Comparison of ENCODE assay signal across 15 mouse cellular contexts in genomic region chr15:101366482-101366881, GRCm38 (mm10). TPM values are rescaled to one million over a fixed set of nuclear protein-coding genes. Genes with fewer than 3 reads are reported as not detected.
"Had no signal": no experiment of that assay in that cellular context is flagged by ENCODE, and none has a peak within 500 bp of the region (broad histone marks: within the 10 kb centered on the region; RNA-seq: fewer than 3 reads in every experiment).

No protein-coding gene starts in this region.

- H3K4me3 ChIP-seq: limb, embryonic 13.5 days; midbrain, embryonic 12.5 days; neural tube, embryonic 13.5 days had no signal

- H3K27ac ChIP-seq: limb, embryonic 13.5 days; liver, embryonic 14.5 days; midbrain, embryonic 12.5 days; neural tube, embryonic 13.5 days had no signal

- H3K9ac ChIP-seq: limb, embryonic 13.5 days; liver, embryonic 14.5 days; midbrain, embryonic 12.5 days; neural tube, embryonic 13.5 days had no signal

- ATAC-seq: midbrain, embryonic 16.5 days had no signal

- H3K9me3 ChIP-seq: limb, embryonic 13.5 days; midbrain, embryonic 12.5 days; neural tube, embryonic 13.5 days had no signal

- H3K4me2 ChIP-seq: limb, embryonic 13.5 days; midbrain, embryonic 12.5 days; neural tube, embryonic 13.5 days had no signal

- H3K36me3 ChIP-seq: limb, embryonic 13.5 days; midbrain, embryonic 12.5 days; neural tube, embryonic 13.5 days had no signal

- DNase-seq: kidney, postnatal 14 days; left cerebral cortex, postnatal 4 days; lung, adult 18-20 months; right cerebral cortex, postnatal 14 days; thymus, adult 2 months; thymus, postnatal 25 days had no signal

RNA-seq across cellular contexts. Expression of gene Krt80, which starts 3.5 kb away (rescaled TPM):
- total RNA-seq: megakaryocyte-erythroid progenitor cell, adult 5-6 weeks had no signal

RNA-seq across cellular contexts. Expression of gene Krt7, which starts 44.4 kb away (rescaled TPM):
- total RNA-seq: layer of hippocampus, postnatal 14 days; left cerebral cortex, adult 18-20 months; left cerebral cortex, postnatal 10 days; megakaryocyte-erythroid progenitor cell, adult 5-6 weeks had no signal
